Mouse (Mus musculus): Measurements from ENCODE around the gene Agpat4.

GRCm38 (mm10) chr17:12115086-12115485 is 3.4 kb upstream of the Agpat4 start:
- TF ChIP-seq POLR2A (IDR thresholded peaks at IDR 0.05; ENCODE audit: borderline replicate concordance, low read depth, low read length) = no peak
- no peak for TF ChIP-seq CTCF (IDR thresholded peaks at IDR 0.05; ENCODE audit: low read depth, low read length)
